Comparison of ENCODE assay signal across 9 mouse cellular contexts in the genomic region with DNA sequence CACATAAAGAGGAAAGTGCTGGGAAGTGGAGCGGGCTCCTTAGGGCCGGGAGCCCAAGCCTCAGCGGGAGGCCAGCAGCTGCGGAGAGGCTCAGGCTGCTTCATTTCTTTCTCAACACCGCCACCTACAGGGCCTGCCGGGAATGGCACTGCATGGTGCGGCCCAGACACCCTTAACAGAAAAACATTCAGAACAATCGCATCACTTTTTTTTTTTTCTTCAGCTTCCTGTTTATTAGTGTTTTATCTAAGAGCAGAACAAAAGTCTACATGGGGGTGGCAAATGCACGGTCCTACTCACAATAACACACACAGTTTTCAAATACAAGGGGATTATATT.
A peak's percentile ranks its signal among the peaks of the same experiment; 100 is the strongest.
DNase-seq lines count a peak whose midpoint lies in the region; ATAC-seq and TF ChIP-seq lines count a peak whose summit lies in the region.
"Had no signal": no experiment of that assay in that cellular context is flagged by ENCODE, and none has a peak within 500 bp of the region (broad histone marks: within the 10 kb centered on the region; RNA-seq: fewer than 3 reads in every experiment).

No protein-coding gene starts in this region.

- DNase-seq in CH12.LX (ENCODE audit: extremely low read depth): peak; percentile 89
- DNase-seq in c-Kit-positive CD71-positive TER-119-negative erythroid progenitor cells, embryonic 14.5 days (ENCODE audit: low read depth): peak; percentile 47
- DNase-seq in heart, postnatal 10 days: peak; percentile 97 to 99
- DNase-seq in kidney, postnatal 4 days: peak; percentile 97 to 99

- no peaks in the 10 kb centered on the region; the same call in 1 of the 2 replicates for H3K79me2 ChIP-seq in CH12.LX (replicated peaks; ENCODE audit: control insufficient read depth, extremely low read depth, insufficient read depth, poor library complexity, severe bottlenecking)

- peaks cover 0 to 18% of the 10 kb centered on the region in 2 experiments for H3K36me3 ChIP-seq in CH12.LX (replicated peaks in 1 of 2; ENCODE audit: control insufficient read depth in 1 of 2, insufficient read depth in 1 of 2, low read length in 1 of 2)
- H3K36me3 ChIP-seq in forebrain, embryonic 12.5 days (replicated peaks): no peaks in the 10 kb centered on the region
- H3K36me3 ChIP-seq in liver, embryonic 16.5 days (ENCODE audit: control insufficient read depth, insufficient read depth): no peaks in the 10 kb centered on the region
- no peaks in the 10 kb centered on the region for H3K36me3 ChIP-seq in neural tube, embryonic 13.5 days
- H3K36me3 ChIP-seq in testis, adult 2 months (ENCODE audit: control insufficient read depth, insufficient read depth, low read length): no peaks in the 10 kb centered on the region
- H3K36me3 ChIP-seq: heart, embryonic 13.5 days had no signal

- dilution Hi-C loops in CH12.LX (cut with MboI; ENCODE audit: extremely low pct_ligation_motif_present, extremely low pct_unique_long_range_greater_than_20kb, low sequenced_read_pairs): no loop called here

- TF ChIP-seq RAD21 in CH12.LX (IDR thresholded peaks at IDR 0.05; ENCODE audit: low read depth, low read length): peak; percentile 98

- no peak overlapping the region for H3K4me2 ChIP-seq in CH12.LX (ENCODE audit: insufficient read depth, low read depth, poor library complexity, severe bottlenecking)
- H3K4me2 ChIP-seq in forebrain, embryonic 12.5 days: no peak overlapping the region
- no peak overlapping the region for H3K4me2 ChIP-seq in liver, embryonic 16.5 days (ENCODE audit: low read depth, low read length)
- no peak overlapping the region for H3K4me2 ChIP-seq in neural tube, embryonic 13.5 days
- H3K4me2 ChIP-seq: heart, embryonic 13.5 days had no signal

- TF ChIP-seq CTCF in CH12.LX (conservative IDR thresholded peaks at IDR 0.05 in 1 of 2, IDR thresholded peaks at IDR 0.05 in 1 of 2; ENCODE audit: low read depth in 2 of 2, low read length in 2 of 2): peak; percentile 73 to 95
- TF ChIP-seq CTCF in testis, adult 2 months (IDR thresholded peaks at IDR 0.05; ENCODE audit: control insufficient read depth, insufficient read depth, insufficient replicate concordance, low read depth, low read length): peak; percentile 96

- H3K4me3 ChIP-seq in CH12.LX (replicated peaks in 1 of 3; ENCODE audit: low read depth in 2 of 3, low read length in 2 of 3, poor library complexity in 1 of 3): no peak overlapping the region
- H3K4me3 ChIP-seq in forebrain, embryonic 12.5 days (replicated peaks): no peak overlapping the region
- H3K4me3 ChIP-seq in liver, embryonic 16.5 days (ENCODE audit: low read depth, low read length): no peak overlapping the region
- H3K4me3 ChIP-seq in neural tube, embryonic 13.5 days: no peak overlapping the region
- H3K4me3 ChIP-seq in testis, adult 2 months (ENCODE audit: control insufficient read depth, low read depth, low read length): no peak overlapping the region
- H3K4me3 ChIP-seq: heart, embryonic 13.5 days had no signal

- TF ChIP-seq POLR2A in CH12.LX (IDR thresholded peaks at IDR 0.05; ENCODE audit: low read depth, low read length): no peak
- no peak for TF ChIP-seq POLR2A in testis, adult 2 months (IDR thresholded peaks at IDR 0.05; ENCODE audit: control insufficient read depth, low read depth, low read length)

- 5% methylated on average over 9 of the region's 9 CpGs for WGBS in forebrain, embryonic 12.5 days
- WGBS in liver, embryonic 16.5 days (ENCODE audit: insufficient replicate concordance): 0% methylated on average over 9 of the region's 9 CpGs
- WGBS in neural tube, embryonic 13.5 days: 3% methylated on average over 9 of the region's 9 CpGs

- H3K9me3 ChIP-seq in CH12.LX (replicated peaks; ENCODE audit: low read length): no peaks in the 10 kb centered on the region
- no peaks in the 10 kb centered on the region for H3K9me3 ChIP-seq in forebrain, embryonic 12.5 days
- no peaks in the 10 kb centered on the region for H3K9me3 ChIP-seq in liver, embryonic 16.5 days (replicated peaks; ENCODE audit: control insufficient read depth, low read length)
- no peaks in the 10 kb centered on the region for H3K9me3 ChIP-seq in neural tube, embryonic 13.5 days
- H3K9me3 ChIP-seq: heart, embryonic 13.5 days had no signal

- H3K27ac ChIP-seq in CH12.LX (ENCODE audit: insufficient read depth, low read depth): no peak overlapping the region
- H3K27ac ChIP-seq in forebrain, embryonic 12.5 days: no peak overlapping the region
- no peak overlapping the region for H3K27ac ChIP-seq in liver, embryonic 16.5 days (ENCODE audit: low read length)
- no peak overlapping the region for H3K27ac ChIP-seq in neural tube, embryonic 13.5 days (replicated peaks)
- no peak overlapping the region for H3K27ac ChIP-seq in testis, adult 2 months (ENCODE audit: control insufficient read depth, insufficient read depth, low read depth, low read length)
- H3K27ac ChIP-seq: heart, embryonic 13.5 days had no signal

- H3K4me1 ChIP-seq in CH12.LX (ENCODE audit: control insufficient read depth in 1 of 2, insufficient read depth in 2 of 2): peaks cover 13 to 69% of the 10 kb centered on the region in 2 experiments
- peaks cover 15% of the 10 kb centered on the region for H3K4me1 ChIP-seq in forebrain, embryonic 12.5 days
- peaks cover 7% of the 10 kb centered on the region for H3K4me1 ChIP-seq in liver, embryonic 16.5 days (ENCODE audit: control insufficient read depth, low read depth, low read length)
- H3K4me1 ChIP-seq in neural tube, embryonic 13.5 days (replicated peaks): peaks cover 17% of the 10 kb centered on the region; the same call in 1 of the 2 replicates
- H3K4me1 ChIP-seq in testis, adult 2 months (ENCODE audit: control insufficient read depth, insufficient read depth, low read length): no peaks in the 10 kb centered on the region

- in situ Hi-C loops in CH12.LX (cut with MboI; ENCODE audit: low pct_ligation_motif_present, low pct_unique_long_range_greater_than_20kb, low sequenced_read_pairs): no loop called here

- intact Hi-C loops in heart, postnatal 10 days (cut with DNase I): loop anchor here (1.0 to 5.0 kb wide), 5 partner anchors 149 to 507 kb away; no protein-coding TSS in a partner anchor

- peak; percentile 53 for TF ChIP-seq EP300 in CH12.LX (IDR thresholded peaks at IDR 0.05; ENCODE audit: low read length)

- no peak overlapping the region for H3K9ac ChIP-seq in CH12.LX (ENCODE audit: insufficient read depth, low read depth)
- no peak overlapping the region for H3K9ac ChIP-seq in forebrain, embryonic 12.5 days
- H3K9ac ChIP-seq in liver, embryonic 16.5 days (ENCODE audit: low read depth, low read length): no peak overlapping the region
- H3K9ac ChIP-seq in neural tube, embryonic 13.5 days: no peak overlapping the region
- H3K9ac ChIP-seq: heart, embryonic 13.5 days had no signal

- peak; percentile 87 for ATAC-seq in forebrain, embryonic 12.5 days (ENCODE audit: low FRiP score)
- peak; percentile 67 for ATAC-seq in liver, embryonic 16.5 days (ENCODE audit: low read depth)
- peak; percentile 93 for ATAC-seq in neural tube, embryonic 13.5 days (ENCODE audit: low read depth)

- H3K27me3 ChIP-seq in CH12.LX (replicated peaks): no peaks in the 10 kb centered on the region
- H3K27me3 ChIP-seq in forebrain, embryonic 12.5 days: peaks cover 25% of the 10 kb centered on the region
- peaks cover 7% of the 10 kb centered on the region for H3K27me3 ChIP-seq in liver, embryonic 16.5 days (ENCODE audit: control insufficient read depth, insufficient read depth, low read depth, low read length)
- peaks cover 33% of the 10 kb centered on the region for H3K27me3 ChIP-seq in neural tube, embryonic 13.5 days
- no peaks in the 10 kb centered on the region for H3K27me3 ChIP-seq in testis, adult 2 months (ENCODE audit: control insufficient read depth, insufficient read depth, low read length)

TF ChIP-seq in CH12.LX, 34 proteins besides CTCF, POLR2A, EP300 and RAD21 (continues in another document):
- TF ChIP-seq NRF1 (IDR thresholded peaks at IDR 0.05; ENCODE audit: low read depth, low read length) (no peak), ETS1 (conservative IDR thresholded peaks at IDR 0.05; ENCODE audit: low read depth, low read length) (0 out of 2 replicates have a peak, but pooled peaks have one; percentile 31), SIN3A (IDR thresholded peaks at IDR 0.05; ENCODE audit: low read length) (peak; percentile 67; the same call in 1 of the 2 replicates), USF1 (IDR thresholded peaks at IDR 0.05; ENCODE audit: low read depth, low read length) (no peak), NELFE (IDR thresholded peaks at IDR 0.05; ENCODE audit: low read depth, low read length) (peak; percentile 39; the same call in 1 of the 2 replicates), HCFC1 (IDR thresholded peaks at IDR 0.05; ENCODE audit: low read depth, low read length) (no peak), BHLHE40 (IDR thresholded peaks at IDR 0.05; ENCODE audit: low read depth, low read length) (peak; percentile 59), ELF1 (IDR thresholded peaks at IDR 0.05; ENCODE audit: low read depth, low read length) (no peak), MAFK (IDR thresholded peaks at IDR 0.05; ENCODE audit: insufficient replicate concordance, low read length) (no peak), JUN (IDR thresholded peaks at IDR 0.05; ENCODE audit: insufficient read depth, low read depth, low read length) (no peak), KAT2A (IDR thresholded peaks at IDR 0.05; ENCODE audit: insufficient replicate concordance, low read length) (no peak), MAZ (IDR thresholded peaks at IDR 0.05; ENCODE audit: low read depth, low read length) (peak; percentile 60; the same call in 1 of the 2 replicates), MAX (IDR thresholded peaks at IDR 0.05; ENCODE audit: low read length) (peak; percentile 47; the same call in 1 of the 2 replicates), ZMIZ1 (IDR thresholded peaks at IDR 0.05; ENCODE audit: low read depth, low read length) (no peak), IRF4 (IDR thresholded peaks at IDR 0.05; ENCODE audit: low read depth, low read length) (peak; percentile 59; the same call in 1 of the 2 replicates), MEF2A (IDR thresholded peaks at IDR 0.05; ENCODE audit: borderline replicate concordance, low read depth, low read length) (peak; percentile 75; the same call in 1 of the 2 replicates), MXI1 (IDR thresholded peaks at IDR 0.05; ENCODE audit: low read depth, low read length) (0 out of 2 replicates have a peak, but pooled peaks have one; percentile 41), PAX5 (IDR thresholded peaks at IDR 0.05; ENCODE audit: low read length) (no peak), TCF12 (IDR thresholded peaks at IDR 0.05; ENCODE audit: low read depth, low read length) (peak; percentile 71), E2F4 (IDR thresholded peaks at IDR 0.05; ENCODE audit: insufficient replicate concordance, low read depth, low read length) (no peak), MYC (IDR thresholded peaks at IDR 0.05; ENCODE audit: low read depth, low read length) (peak; percentile 73; the same call in 1 of the 2 replicates), UBTF (IDR thresholded peaks at IDR 0.05; ENCODE audit: low read depth, low read length) (no peak), JUND (conservative IDR thresholded peaks at IDR 0.05; ENCODE audit: low read depth, low read length) (0 out of 2 replicates have a peak, but pooled peaks have one; percentile 22)

Comparison
In these comparisons a context has a peak if more than half of its experiments do, and no peak if none do; other contexts are left out.
1. DNase-seq: peak in every context shown above with its lines; median percentile 98 in heart, postnatal 10 days; 98 in kidney, postnatal 4 days; 89 in CH12.LX; 47 in c-Kit-positive CD71-positive TER-119-negative erythroid progenitor cells, embryonic 14.5 days.